Mouse (Mus musculus): ENCODE measurements around the gene Acp7.

DNA sequence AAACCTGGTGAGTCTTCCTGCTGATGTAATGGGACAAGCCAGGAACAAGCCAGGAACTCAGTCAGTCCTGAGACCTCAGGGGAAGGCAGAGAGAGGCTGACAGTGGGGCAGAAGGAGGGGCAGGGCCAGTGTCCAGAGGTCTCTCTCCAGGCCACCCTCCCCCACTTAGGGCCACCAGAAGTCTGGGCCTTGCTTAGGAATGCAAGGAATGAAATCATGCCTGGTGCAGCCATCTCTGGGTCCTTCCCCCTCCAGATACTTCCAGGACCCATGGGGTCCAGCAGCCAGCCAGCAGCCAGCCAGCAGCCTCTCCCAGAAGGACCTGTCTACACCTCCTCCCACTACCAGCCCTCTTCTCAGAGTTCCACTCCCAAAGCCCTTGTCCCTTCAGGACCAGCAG lies 43.5 kb downstream of the Acp7 start:
- TF ChIP-seq POLR2A (IDR thresholded peaks at IDR 0.05; ENCODE audit: borderline replicate concordance, low read depth, low read length) = no peak
- no peak for TF ChIP-seq CTCF (IDR thresholded peaks at IDR 0.05; ENCODE audit: low read depth, low read length)
